Mouse (Mus musculus) heart, postnatal 0 days (tissue): ENCODE data around the gene Ctso.

Experiments used
- CTCF ChIP-seq: IDR thresholded peaks from 2 replicates; pipeline ENCODE4 v1.5.1; 2016; ENCODE audit warnings: antibody characterized with exemption, control low read depth, low read depth
- EP300 ChIP-seq: IDR thresholded peaks from 2 replicates; pipeline ENCODE4 v1.6.1; 2016; ENCODE audit warnings: antibody characterized with exemption, low read depth

DNA sequence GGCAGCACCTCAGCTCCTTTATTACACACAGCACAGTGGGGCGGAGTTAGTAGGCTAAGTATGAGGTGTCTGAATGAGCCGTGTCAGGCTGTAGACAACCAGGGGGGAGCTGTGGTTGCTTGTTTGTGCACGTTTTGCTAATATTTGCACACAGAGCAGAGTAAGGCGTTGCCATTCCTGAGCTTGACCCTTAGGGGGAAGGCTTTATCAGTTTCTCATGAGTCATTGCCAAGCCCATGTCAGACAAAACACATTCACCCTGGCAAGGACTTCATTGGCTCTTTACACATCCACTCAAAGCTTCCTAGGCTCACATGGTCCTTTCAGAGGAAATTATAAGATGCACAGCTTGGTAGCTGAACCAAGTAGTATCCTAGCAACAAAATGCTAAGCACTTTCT is 9.5 kb upstream of the Ctso start:
- TF ChIP-seq CTCF: no peak
- TF ChIP-seq EP300: no peak
